Mouse (Mus musculus): ENCODE data around the gene P4hb.

DNA sequence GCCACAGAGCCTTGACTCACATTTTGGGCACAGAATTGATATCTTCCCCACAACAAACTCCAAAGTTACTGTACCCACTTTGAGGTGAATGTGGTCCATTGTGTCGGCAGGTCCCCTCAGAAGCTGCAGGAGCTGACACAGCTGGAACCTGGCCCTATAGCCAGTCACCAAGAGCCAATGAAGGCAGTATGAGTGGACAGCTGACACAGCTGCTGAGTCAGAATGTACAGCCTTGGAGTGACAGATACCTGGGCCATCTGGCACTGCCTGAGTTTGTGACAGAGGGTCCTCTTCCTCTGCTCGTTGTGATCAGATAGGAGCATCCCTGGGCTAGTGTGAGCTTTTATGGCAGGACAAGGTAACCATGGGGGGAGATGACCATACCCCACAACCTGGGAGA is 17.8 kb downstream of the P4hb start:
- TF ChIP-seq CTCF (IDR thresholded peaks at IDR 0.05; ENCODE audit: low read depth, low read length) (no peak), EP300 (IDR thresholded peaks at IDR 0.05; ENCODE audit: insufficient read depth, low read depth, low read length) (no peak)
